Mouse (Mus musculus): ENCODE measurements around the gene Cachd1.

DNA sequence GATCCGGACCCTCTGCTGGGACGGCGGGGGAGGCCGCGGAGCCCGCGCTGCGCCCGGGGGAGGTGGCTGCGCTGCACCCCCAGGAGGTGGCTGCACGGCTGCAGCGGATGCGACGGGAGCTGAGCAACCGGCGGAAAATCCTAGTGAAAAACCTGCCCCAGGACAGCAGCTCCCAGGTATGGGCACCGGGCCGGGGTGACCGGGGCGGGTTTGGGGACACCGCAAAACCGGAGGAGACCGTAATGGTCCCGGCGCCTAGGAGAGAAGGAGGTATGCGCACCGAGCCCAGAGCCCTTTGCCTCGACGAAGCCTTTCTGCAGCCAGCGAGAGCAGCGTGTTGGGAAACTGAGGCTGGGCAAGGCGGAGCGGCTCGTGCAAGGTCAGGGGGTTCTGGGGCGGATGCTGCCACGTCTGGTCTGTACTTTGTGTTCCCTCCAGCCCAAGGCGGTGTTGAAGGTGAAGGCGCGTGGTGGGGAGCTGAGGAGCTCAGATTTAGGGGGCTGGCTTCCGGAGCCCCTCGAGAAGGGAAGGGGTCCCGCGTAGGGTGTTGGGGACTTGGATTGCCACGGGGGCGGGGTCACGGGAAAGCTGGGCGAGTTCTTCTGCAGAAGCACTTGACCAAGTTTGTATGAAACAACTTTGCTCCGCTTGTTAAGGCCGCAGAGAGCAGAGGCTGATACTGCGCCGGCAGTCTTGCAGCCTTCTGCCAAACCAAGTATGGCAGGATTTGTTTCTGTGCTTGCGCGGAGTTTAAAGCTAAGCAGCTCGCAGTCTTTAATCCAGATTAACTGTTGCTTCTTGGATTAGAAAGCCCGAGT, 292.9 kb downstream of the Cachd1 start:
- TF ChIP-seq POLR2A (IDR thresholded peaks at IDR 0.05; ENCODE audit: borderline replicate concordance, control insufficient read depth, low read depth, low read length) (no peak), CTCF (IDR thresholded peaks at IDR 0.05; ENCODE audit: control insufficient read depth, insufficient read depth, low read length) (no peak)
